Mouse (Mus musculus) regulatory T cell (primary cell): ENCODE measurements at regions not wholly inside any gene's neighbourhood (a gene's known extent, or its start where the extent isn't known, plus 50 kb on each side); places are given as distances from the start of the nearest gene placed in this dataset.

Experiments
- in situ Hi-C: fragments of 300-600 bp; cut with MboI, MseI; formaldehyde crosslinking; loops from one replicate; pipeline ENCODE4 v1.15.1; 2025; ENCODE audit warnings: high pct_unique_total_duplicates

GRCm38 (mm10) chrX:13014051-13014450 is 57.2 kb upstream of the Usp9x start:
- in situ Hi-C loops = no loop called here

- in situ Hi-C loops = no loop called here
Measured at GRCm38 (mm10) chrX:13013086-13013485, 58.2 kb upstream of the Usp9x start.

GRCm38 (mm10) chrX:12990777-12991176 is 80.5 kb upstream of the Usp9x start:
- in situ Hi-C loops = no loop called here

- in situ Hi-C loops = no loop called here
Measured at GRCm38 (mm10) chrX:12977676-12978075, 93.6 kb upstream of the Usp9x start.

GRCm38 (mm10) chrX:12968979-12969746 is 102.1 kb upstream of the Usp9x start:
- in situ Hi-C loops = loop anchor here (25.0 kb wide), 1 partner anchor 1957 kb away; no protein-coding TSS in a partner anchor

- in situ Hi-C loops = loop anchor here (25.0 kb wide), 1 partner anchor 1947 kb away; no protein-coding TSS in a partner anchor
Measured at GRCm38 (mm10) chrX:12959467-12960314, 111.6 kb upstream of the Usp9x start.

GRCm38 (mm10) chrX:12958873-12959272 is 112.4 kb upstream of the Usp9x start:
- in situ Hi-C loops = loop anchor here (25.0 kb wide), 1 partner anchor 1947 kb away; no protein-coding TSS in a partner anchor

GRCm38 (mm10) chrX:12950928-12951660 is 120.2 kb upstream of the Usp9x start:
- in situ Hi-C loops = loop anchor here (25.0 kb wide), 1 partner anchor 1939 kb away; no protein-coding TSS in a partner anchor

GRCm38 (mm10) chrX:12942451-12942850 is 128.8 kb upstream of the Usp9x start:
- in situ Hi-C loops = no loop called here

- in situ Hi-C loops = no loop called here
Measured at GRCm38 (mm10) chrX:12936406-12937172, 134.7 kb upstream of the Usp9x start.

- in situ Hi-C loops = no loop called here
Measured at GRCm38 (mm10) chrX:12933294-12933807, 137.9 kb upstream of the Usp9x start.

- in situ Hi-C loops = no loop called here
Measured at GRCm38 (mm10) chrX:12930242-12930641, 141.1 kb upstream of the Usp9x start.

GRCm38 (mm10) chrX:12927797-12928589 is 143.3 kb upstream of the Usp9x start:
- in situ Hi-C loops = no loop called here

- in situ Hi-C loops = no loop called here
Measured at GRCm38 (mm10) chrX:12924705-12925644, 146.3 kb upstream of the Usp9x start.

GRCm38 (mm10) chrX:12919576-12919975 is 151.7 kb upstream of the Usp9x start:
- in situ Hi-C loops = no loop called here

GRCm38 (mm10) chrX:12917105-12917504 is 154.2 kb upstream of the Usp9x start:
- in situ Hi-C loops = no loop called here

GRCm38 (mm10) chrX:12916684-12917083 is 154.6 kb upstream of the Usp9x start:
- in situ Hi-C loops = no loop called here

- in situ Hi-C loops = no loop called here
Measured at GRCm38 (mm10) chrX:12900256-12900655, 138.4 kb upstream of the Med14 start.

GRCm38 (mm10) chrX:12891468-12891867 is 129.6 kb upstream of the Med14 start:
- in situ Hi-C loops = no loop called here
